Mouse (Mus musculus): ENCODE results near the gene Cacul1. TPM values are rescaled to one million over a fixed set of nuclear protein-coding genes. Genes with fewer than 3 reads are reported as not detected.

The Cacul1 gene
- polyA plus RNA-seq, 1 experiment from 2014 or later: 18.6 TPM

DNA sequence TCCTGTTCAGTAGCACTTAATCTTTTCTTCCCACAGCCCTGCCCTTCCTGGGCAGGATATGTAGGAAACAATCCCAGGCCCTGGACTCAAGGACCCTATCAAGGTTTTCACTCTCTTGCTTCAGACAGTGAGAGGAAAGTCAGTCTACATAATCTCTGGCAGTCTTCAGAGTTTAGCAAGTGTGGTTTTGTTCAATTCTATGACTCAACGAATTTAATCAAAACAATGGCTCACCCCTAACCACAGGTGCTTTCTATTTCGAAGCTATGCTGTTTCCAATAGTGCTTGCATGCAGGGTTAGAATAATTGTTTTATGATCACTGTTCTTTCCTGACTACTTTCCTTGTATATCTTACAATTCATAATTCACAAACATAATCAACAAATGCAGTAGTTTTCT is 103.0 kb downstream of the Cacul1 start:
- 43% methylated on average over 2 of the region's 2 CpGs for WGBS
- Histone ChIP-seq H3K9me3 (no peaks in the 10 kb centered on the region), H3K27me3 (no peaks in the 10 kb centered on the region), H3K9ac (no peak overlapping the region), H3K4me3 (no peak overlapping the region), H3K27ac (no peak overlapping the region), H3K4me1 (no peaks in the 10 kb centered on the region), H3K36me3 (no peaks in the 10 kb centered on the region), H3K4me2 (no peak overlapping the region)
- ATAC-seq (ENCODE audit: insufficient number of reproducible peaks, low FRiP score, low TSS enrichment, low read depth): no peak

Small RNA genes lying within 50 kb of the gene (microRNA-seq; reads per million reads assigned to microRNA genes)
- gene Gm25238: not detected

Other genes starting within 250 kb of the Cacul1 start
- gene Prlhr, start 112.7 kb downstream of the Cacul1 start, polyA plus RNA-seq (2015; fragmentation: Nextera tagmentation; extraction: Ambion mirVana): not detected in 2 replicates
- 1.2 and 1.4 TPM in 2 replicates for gene Nanos1, start 175.0 kb upstream of the Cacul1 start, polyA plus RNA-seq (2015; fragmentation: Nextera tagmentation; extraction: Ambion mirVana)
- 141 TPM in 2 replicates for gene Eif3a, start 209.6 kb upstream of the Cacul1 start, polyA plus RNA-seq (2015; fragmentation: Nextera tagmentation; extraction: Ambion mirVana)
- 40.7 and 42.9 TPM in 2 replicates for gene Fam45a, start 230.6 kb upstream of the Cacul1 start, polyA plus RNA-seq (2015; fragmentation: Nextera tagmentation; extraction: Ambion mirVana)